Mouse (Mus musculus): ENCODE measurements around the gene Ndufs7.

- no peak for TF ChIP-seq GATA1 (IDR thresholded peaks at IDR 0.05; ENCODE audit: borderline replicate concordance, low read length)
- no peak for TF ChIP-seq FLI1 (IDR thresholded peaks at IDR 0.05; ENCODE audit: low read length)
Observed at GRCm38 (mm10) chr10:80294311-80294710, 45.4 kb downstream of the Ndufs7 start.

All from megakaryocyte, embryonic 14.5 days (primary cell).